Mouse (Mus musculus) stomach, embryonic 14.5 days (tissue): ENCODE measurements around the gene Arhgap24. TPM values are rescaled to one million over a fixed set of nuclear protein-coding genes. Genes with fewer than 3 reads are reported as not detected.

Source experiments
- ATAC-seq: fragments of 200-750 bp; cut with Nextera tagmentation; 2 replicates; pipeline ENCODE4 v1.8.0; 2017; ENCODE audit warnings: low read depth, moderate TSS enrichment; ENCODE audit not compliant: insufficient number of reproducible peaks, insufficient read depth, low FRiP score
- H3K27ac ChIP-seq: fragments of 300-500 bp; sonication (generic); 2 replicates; pipeline ENCODE4 v1.5.1; 2014; ENCODE audit warnings: mild to moderate bottlenecking, low read length, moderate library complexity, mixed read lengths
- H3K27me3 ChIP-seq: fragments of 300-500 bp; sonication (generic); 2 replicates; pipeline ENCODE4 v1.6.1; 2014; ENCODE audit warnings: low read length, control low read depth, mixed read lengths; ENCODE audit not compliant: control insufficient read depth, insufficient read depth
- H3K36me3 ChIP-seq: fragments of 300-500 bp; sonication (generic); 2 replicates; pipeline ENCODE4 v1.6.1; 2014; ENCODE audit warnings: mild to moderate bottlenecking, control low read depth, low read length, moderate library complexity, mixed read lengths; ENCODE audit not compliant: control insufficient read depth, insufficient read depth
- H3K4me1 ChIP-seq: fragments of 300-500 bp; sonication (generic); 2 replicates; pipeline ENCODE4 v1.6.1; 2014; ENCODE audit warnings: low read length, control low read depth, mixed read lengths; ENCODE audit not compliant: control insufficient read depth, insufficient read depth
- H3K4me2 ChIP-seq: fragments of 300-500 bp; sonication (generic); replicated peaks from 2 replicates; pipeline ENCODE4 v1.6.1; 2014; ENCODE audit warnings: low read depth, low read length, control low read depth
- H3K4me3 ChIP-seq: fragments of 300-500 bp; sonication (generic); 2 replicates; pipeline ENCODE4 v1.5.1; 2014; ENCODE audit warnings: low read depth, low read length, control low read depth
- H3K9ac ChIP-seq: fragments of 300-500 bp; sonication (generic); replicated peaks from 2 replicates; pipeline ENCODE4 v1.6.1; 2014; ENCODE audit warnings: low read depth, mild to moderate bottlenecking, control low read depth, low read length, moderate library complexity, mixed read lengths
- H3K9me3 ChIP-seq: fragments of 300-500 bp; sonication (generic); 2 replicates; pipeline ENCODE4 v1.6.1; 2016; ENCODE audit warnings: low read depth, low read length, control low read depth; ENCODE audit not compliant: control insufficient read depth
- WGBS: fragments of 180-500 bp; shearing (Covaris S2); extraction: QIAGEN DNeasy Blood & Tissue Kit; methylation state at CpG from one replicate; pipeline ENCODE4 v1.1.7; 2014; 5-methylcytosine and 5-hydroxymethylcytosine counted together
- polyA plus RNA-seq: library from polyadenylated mRNA; unstranded; fragments of >200 nt; fragmentation: Nextera tagmentation; extraction: Ambion mirVana; gene quantifications from 2 replicates; pipeline ENCODE4 v1.2.1, GENCODE M21; 2014

Gene Arhgap24
- polyA plus RNA-seq, 1 experiment from 2014 or later = 27.3 TPM

- H3K4me3 ChIP-seq = no peak overlapping the region
- H3K27ac ChIP-seq = no peak overlapping the region
- H3K4me2 ChIP-seq = no peak overlapping the region
- no peaks in the 10 kb centered on the region for H3K9me3 ChIP-seq
- peaks cover 6% of the 10 kb centered on the region; the same call in 1 of the 2 replicates for H3K4me1 ChIP-seq
- no peaks in the 10 kb centered on the region for H3K36me3 ChIP-seq
- no peaks in the 10 kb centered on the region for H3K27me3 ChIP-seq
- no peak overlapping the region for H3K9ac ChIP-seq
- ATAC-seq = no peak
- 56% methylated on average over 2 of the region's 2 CpGs for whole genome bisulfite sequencing
Measured at GRCm38 (mm10) chr5:102675326-102675725, 194.1 kb downstream of the Arhgap24 start.

- Histone ChIP-seq H3K27ac (no peak overlapping the region; the same call in 1 of the 2 replicates), H3K27me3 (no peaks in the 10 kb centered on the region)
- 15% methylated on average over 2 of the region's 2 CpGs for WGBS
Measured at GRCm38 (mm10) chr5:102677176-102677575, 196.0 kb downstream of the Arhgap24 start.

GRCm38 (mm10) chr5:102687673-102688072 is 206.5 kb downstream of the Arhgap24 start:
- H3K27ac ChIP-seq = no peak overlapping the region
- no peaks in the 10 kb centered on the region for H3K4me1 ChIP-seq
- H3K9ac ChIP-seq = no peak overlapping the region
- no peaks in the 10 kb centered on the region for H3K9me3 ChIP-seq
- no peaks in the 10 kb centered on the region for H3K36me3 ChIP-seq
- no peak overlapping the region for H3K4me2 ChIP-seq
- H3K4me3 ChIP-seq = no peak overlapping the region
- no peaks in the 10 kb centered on the region for H3K27me3 ChIP-seq
- whole genome bisulfite sequencing = 70% methylated on average over 5 of the region's 5 CpGs
- ATAC-seq = no peak

More at GRCm38 (mm10) chr5:102677176-102677575, 196.0 kb downstream of the Arhgap24 start:
- Histone ChIP-seq H3K9me3 (no peaks in the 10 kb centered on the region), H3K36me3 (no peaks in the 10 kb centered on the region), H3K4me1 (peaks cover 5% of the 10 kb centered on the region; the same call in 1 of the 2 replicates), H3K9ac (no peak overlapping the region), H3K4me2 (no peak overlapping the region), H3K4me3 (no peak overlapping the region)
- ATAC-seq = no peak

DNA sequence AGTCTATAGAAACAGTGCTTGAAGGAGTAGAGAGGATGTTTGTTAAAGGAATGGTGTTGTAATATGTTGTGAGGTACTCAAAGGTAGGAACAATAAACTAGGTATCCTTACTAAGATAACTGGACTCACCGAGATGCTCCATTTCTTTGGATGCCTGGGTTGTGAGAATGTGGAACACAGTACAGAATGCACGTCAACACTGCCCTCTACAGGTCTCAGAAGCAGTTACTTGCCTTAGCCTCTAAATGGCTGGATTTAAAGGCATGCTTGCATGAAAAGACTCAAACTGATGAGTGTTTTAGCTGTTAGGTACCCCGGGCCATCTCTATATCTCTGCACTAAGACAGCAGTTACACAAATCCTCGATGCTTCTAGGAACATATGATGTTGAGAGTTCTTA is 211.3 kb downstream of the Arhgap24 start:
- 11% methylated on average over 4 of the region's 4 CpGs for WGBS
- H3K27ac ChIP-seq = no peak overlapping the region
- H3K27me3 ChIP-seq = no peaks in the 10 kb centered on the region
- no peaks in the 10 kb centered on the region for H3K4me1 ChIP-seq
- H3K4me2 ChIP-seq = no peak overlapping the region
- peak; percentile 65; the same call in 1 of the 2 replicates for ATAC-seq
- no peaks in the 10 kb centered on the region for H3K9me3 ChIP-seq
- no peaks in the 10 kb centered on the region for H3K36me3 ChIP-seq
- no peak overlapping the region for H3K9ac ChIP-seq
- no peak overlapping the region for H3K4me3 ChIP-seq

DNA sequence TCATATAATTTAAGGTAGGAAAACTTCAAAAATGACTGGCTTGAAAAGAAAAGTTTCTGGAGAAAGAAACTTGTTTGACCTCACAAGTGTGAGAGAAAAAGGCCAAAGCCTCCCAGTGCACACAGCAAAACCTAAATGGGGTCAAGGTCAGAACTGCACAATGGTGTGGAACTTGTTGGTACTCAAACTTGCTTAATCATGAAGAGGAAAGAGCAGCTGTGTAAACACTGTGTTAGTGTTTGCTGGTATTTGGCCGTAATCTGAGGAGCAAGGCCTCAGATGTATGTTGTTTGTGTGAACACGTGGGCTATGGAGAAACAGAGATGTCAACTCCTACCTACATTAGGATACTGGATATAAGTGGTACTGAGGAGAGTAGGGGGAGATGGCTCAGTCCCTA is 212.0 kb downstream of the Arhgap24 start:
- no peak for ATAC-seq
- Histone ChIP-seq H3K9me3 (no peaks in the 10 kb centered on the region), H3K27ac (no peak overlapping the region), H3K4me1 (no peaks in the 10 kb centered on the region), H3K4me3 (no peak overlapping the region), H3K4me2 (no peak overlapping the region), H3K27me3 (no peaks in the 10 kb centered on the region), H3K9ac (no peak overlapping the region), H3K36me3 (no peaks in the 10 kb centered on the region)
- WGBS = 53% methylated on average over 2 of the region's 2 CpGs

DNA sequence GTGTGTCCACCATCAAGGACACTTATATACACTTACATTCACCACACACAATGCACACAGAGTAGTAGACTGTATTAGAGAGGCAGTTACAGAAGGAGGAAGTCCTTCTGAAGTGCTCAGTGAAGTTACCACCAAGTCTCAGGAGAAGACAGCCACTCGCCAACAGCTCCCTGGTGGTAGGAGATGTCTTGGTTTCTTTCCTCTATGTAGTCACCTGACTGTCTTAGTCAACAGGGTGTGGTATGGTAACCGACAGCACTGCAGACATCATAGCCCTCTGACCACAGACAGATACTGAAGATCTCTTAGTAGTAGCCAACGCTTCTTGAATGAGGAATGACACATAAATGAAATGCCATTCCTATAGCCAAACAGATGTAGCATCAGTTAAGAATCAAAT is 212.7 kb downstream of the Arhgap24 start:
- no peak overlapping the region for H3K4me2 ChIP-seq

DNA sequence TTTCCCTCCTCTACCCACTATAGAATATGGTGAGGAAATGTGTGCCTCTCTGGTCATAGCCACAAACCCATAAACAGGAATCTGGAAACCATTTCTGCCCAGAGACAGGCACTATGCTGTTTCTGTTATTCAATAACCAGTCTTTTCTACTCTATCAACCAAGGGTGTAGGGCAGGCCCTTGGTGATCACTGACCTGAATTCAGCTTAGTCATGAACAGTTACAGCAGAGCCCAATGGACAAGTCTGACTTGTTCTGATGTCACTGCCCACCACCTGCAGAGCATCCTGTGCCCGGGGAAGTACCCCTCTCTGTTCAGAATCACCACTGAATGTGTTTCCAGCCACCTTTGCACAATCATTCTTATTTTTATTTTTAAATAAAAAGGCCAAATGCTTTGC is 216.6 kb downstream of the Arhgap24 start:
- Histone ChIP-seq H3K9me3 (no peaks in the 10 kb centered on the region), H3K27me3 (no peaks in the 10 kb centered on the region), H3K4me3 (no peak overlapping the region), H3K36me3 (no peaks in the 10 kb centered on the region), H3K9ac (no peak overlapping the region), H3K4me2 (no peak overlapping the region), H3K27ac (no peak overlapping the region), H3K4me1 (no peaks in the 10 kb centered on the region)
- ATAC-seq = no peak
- WGBS = 76% methylated on average over 1 of the region's 1 CpGs

More for the DNA sequence above, 212.7 kb downstream of the Arhgap24 start:
- Histone ChIP-seq H3K9ac (no peak overlapping the region), H3K27me3 (no peaks in the 10 kb centered on the region), H3K9me3 (no peaks in the 10 kb centered on the region), H3K4me1 (no peaks in the 10 kb centered on the region), H3K4me3 (no peak overlapping the region), H3K36me3 (no peaks in the 10 kb centered on the region), H3K27ac (no peak overlapping the region)
- 81% methylated on average over 3 of the region's 3 CpGs for whole genome bisulfite sequencing
- no peak for ATAC-seq

DNA sequence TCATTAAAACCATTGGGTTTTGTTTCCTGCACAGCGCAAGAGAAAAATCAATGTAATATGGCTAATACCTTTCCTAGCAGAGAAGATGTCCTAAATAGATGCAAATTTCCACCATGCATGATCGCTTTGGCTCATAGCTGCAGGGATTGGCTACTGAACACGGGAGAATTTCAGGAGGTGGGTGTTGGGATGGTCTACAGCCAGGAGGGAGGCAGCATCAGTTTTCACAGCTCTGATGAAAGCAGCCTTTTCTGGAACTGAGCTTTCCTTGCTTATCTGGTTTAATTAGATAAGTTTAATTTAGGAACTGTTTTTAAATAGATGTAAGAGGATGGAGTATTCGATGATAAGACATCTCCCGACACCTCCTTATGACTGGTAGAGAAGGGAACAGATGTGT is 217.2 kb downstream of the Arhgap24 start:
- WGBS = 90% methylated on average over 5 of the region's 5 CpGs
- no peaks in the 10 kb centered on the region for H3K9me3 ChIP-seq
- no peak overlapping the region for H3K9ac ChIP-seq
- no peaks in the 10 kb centered on the region for H3K27me3 ChIP-seq
- H3K4me2 ChIP-seq = no peak overlapping the region
- H3K4me3 ChIP-seq = no peak overlapping the region
- no peak overlapping the region for H3K27ac ChIP-seq
- H3K36me3 ChIP-seq = no peaks in the 10 kb centered on the region
- ATAC-seq = no peak
- H3K4me1 ChIP-seq = no peaks in the 10 kb centered on the region

- 86% methylated on average over 2 of the region's 2 CpGs for WGBS
- no peaks in the 10 kb centered on the region for H3K36me3 ChIP-seq
- no peak overlapping the region for H3K4me3 ChIP-seq
- no peaks in the 10 kb centered on the region for H3K9me3 ChIP-seq
- no peaks in the 10 kb centered on the region for H3K4me1 ChIP-seq
- no peak for ATAC-seq
- no peak overlapping the region for H3K27ac ChIP-seq
- H3K9ac ChIP-seq = no peak overlapping the region
- no peak overlapping the region for H3K4me2 ChIP-seq
- H3K27me3 ChIP-seq = no peaks in the 10 kb centered on the region
Measured at GRCm38 (mm10) chr5:102698891-102699290, 217.7 kb downstream of the Arhgap24 start.
